Mouse (Mus musculus) fat pad, adult 2 months (tissue): ENCODE data around the gene Gm29564.
"Not testable (repeated sequence)": the region's sequence is repeated elsewhere in the genome, so short reads cannot be mapped to it uniquely, and the experiment has no call there.

ENCODE experiments used
- DNase-seq: peaks from one replicate; pipeline ENCODE4 v3.0.0-alpha.2; 2011; ENCODE audit warnings: low read depth, low spot score; ENCODE audit errors: extremely low read depth

Gm29564 gene

GRCm38 (mm10) chrY:78212693-78213092, at the start of gene Gm29564:
TSS of gene Gm29564 (plus strand) at chrY:78212993.
- not testable (repeated sequence) for DNase-seq
